Mouse (Mus musculus) mouse embryonic stem cell (cell line): Measurements from ENCODE around the gene Rasgef1a.

Source experiments
- in situ Hi-C, 2 experiments: fragments of 300-500 bp; cut with MboI; formaldehyde crosslinking; loops; 1 replicate in 1 of 2; 3 replicates in 1 of 2; pipeline ENCODE4 v1.14.3; 2019 to 2020; ENCODE audit warnings: low sequenced_read_pairs in 2 of 2, low pct_unique_long_range_greater_than_20kb in 1 of 2, mixed read lengths in 1 of 2; ENCODE audit not compliant: unreplicated experiment in 1 of 2

Gene Rasgef1a

DNA sequence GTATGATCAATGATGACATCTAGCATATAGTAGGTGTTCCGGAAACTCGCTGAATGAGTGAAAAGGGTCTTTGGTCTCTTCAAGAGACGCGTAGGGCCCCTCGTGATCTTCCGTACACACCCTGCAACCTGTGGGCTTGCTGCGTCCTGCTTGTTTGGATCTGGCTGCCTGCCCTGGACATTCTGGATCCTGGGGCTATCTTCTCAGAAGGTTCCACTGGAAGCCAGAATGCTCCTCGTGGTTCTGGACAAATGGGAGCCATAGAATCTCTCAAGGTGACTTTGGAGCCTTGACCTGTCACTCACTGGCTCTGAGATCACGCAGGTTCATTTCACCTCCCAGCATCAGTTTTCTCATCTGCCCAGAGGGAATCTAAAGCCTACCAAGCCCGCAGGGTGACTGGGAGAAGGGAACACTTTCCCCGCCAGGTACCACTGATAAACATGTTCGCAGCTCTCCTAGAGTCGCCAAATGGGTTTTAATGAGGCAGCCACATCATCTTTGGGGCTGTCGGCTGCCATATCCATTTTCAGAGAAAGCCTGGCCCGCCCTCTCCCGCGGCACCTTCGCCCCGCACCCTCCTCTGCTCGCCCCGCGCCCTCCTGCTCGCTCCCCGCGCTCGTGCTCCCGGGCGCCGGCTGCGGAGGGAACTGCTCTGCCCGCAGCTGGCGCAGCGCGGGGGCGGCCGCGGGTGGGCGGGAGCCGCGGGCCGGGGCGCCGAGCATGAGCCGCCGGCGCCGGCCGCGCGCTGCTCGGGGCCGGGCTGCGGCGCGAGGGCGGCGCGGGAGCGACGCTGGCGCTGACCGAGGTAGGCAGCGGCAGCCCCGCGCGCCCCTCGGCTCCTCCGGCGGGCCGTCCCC, at the start of gene Rasgef1a:
Gene Rasgef1a, plus strand, starts transcription at position 683 of the 860 bp plus-strand sequence.
- in situ Hi-C loops = no loop called here

GRCm38 (mm10) chr6:117963201-117963600, 48.0 kb upstream of the Rasgef1a start:
- in situ Hi-C loops = loop anchor here in 1 of 2 experiments (10.0 kb wide), 1 partner anchor 108 kb away; no protein-coding TSS in a partner anchor

DNA sequence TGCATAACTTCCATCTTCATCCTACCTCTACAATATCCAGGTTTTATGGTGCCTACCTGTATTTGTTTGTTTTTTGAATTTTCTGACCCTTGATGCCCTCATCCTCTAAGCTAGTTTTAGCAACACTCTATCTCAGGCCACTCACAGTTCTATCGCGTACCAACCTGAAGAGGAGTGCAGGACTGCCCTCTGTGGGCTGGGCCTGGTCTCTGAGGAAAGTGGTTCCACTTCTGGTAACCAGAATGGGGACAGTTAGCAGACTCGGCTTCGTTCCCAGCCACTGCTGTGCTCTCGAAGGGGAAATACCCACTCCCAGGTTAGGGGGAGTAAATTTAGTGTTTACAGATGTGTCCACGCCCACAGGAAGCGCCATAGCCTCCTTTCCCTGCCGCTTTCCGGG, 44.5 kb upstream of the Rasgef1a start:
- in situ Hi-C loops = loop anchor here in 1 of 2 experiments (10.0 kb wide), 1 partner anchor 112 kb away; no protein-coding TSS in a partner anchor

DNA sequence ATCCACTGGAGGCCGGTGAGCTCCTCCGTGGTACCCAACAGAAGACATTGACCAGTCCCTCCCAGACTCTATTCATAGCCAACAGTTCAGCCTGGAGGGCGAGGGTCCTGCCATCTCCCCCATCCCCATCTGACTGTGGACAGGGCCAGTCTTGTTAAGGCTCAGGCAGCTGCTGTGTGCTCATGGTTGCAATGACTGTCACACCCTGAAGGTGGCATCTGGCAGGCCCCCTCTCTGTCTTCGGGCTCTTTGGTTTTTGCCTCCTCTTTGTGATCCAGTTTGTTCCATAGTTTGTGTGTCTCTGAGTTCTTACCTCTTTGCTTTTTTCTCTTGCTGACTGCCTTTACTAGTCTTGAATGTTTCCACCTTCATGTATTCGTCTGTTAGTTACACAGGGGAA, 24.1 kb upstream of the Rasgef1a start:
- in situ Hi-C loops = no loop called here

DNA sequence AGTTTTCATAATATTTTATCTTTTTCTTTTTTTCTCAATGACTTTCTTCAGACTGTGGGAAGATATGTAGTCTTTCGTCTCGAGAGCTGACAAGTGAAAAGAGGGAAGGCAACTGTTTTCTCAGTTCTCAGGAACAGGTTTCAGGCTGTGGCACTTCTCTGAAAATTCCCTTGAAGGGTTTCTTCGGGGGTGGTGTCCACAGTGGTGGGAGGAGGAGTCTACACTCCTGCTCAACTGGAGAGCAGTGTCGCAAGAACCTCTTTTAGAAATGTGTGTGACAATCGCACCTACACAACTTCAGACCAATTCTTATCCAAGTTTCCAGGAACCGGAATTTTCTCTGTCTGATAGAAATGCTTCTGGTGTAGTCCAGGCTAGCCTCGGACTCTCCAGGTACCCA, 22.0 kb upstream of the Rasgef1a start:
- in situ Hi-C loops = no loop called here

- in situ Hi-C loops = no loop called here
Measured at GRCm38 (mm10) chr6:117990649-117991048, 20.6 kb upstream of the Rasgef1a start.

GRCm38 (mm10) chr6:117991297-117991696, 19.9 kb upstream of the Rasgef1a start:
- in situ Hi-C loops = no loop called here

DNA sequence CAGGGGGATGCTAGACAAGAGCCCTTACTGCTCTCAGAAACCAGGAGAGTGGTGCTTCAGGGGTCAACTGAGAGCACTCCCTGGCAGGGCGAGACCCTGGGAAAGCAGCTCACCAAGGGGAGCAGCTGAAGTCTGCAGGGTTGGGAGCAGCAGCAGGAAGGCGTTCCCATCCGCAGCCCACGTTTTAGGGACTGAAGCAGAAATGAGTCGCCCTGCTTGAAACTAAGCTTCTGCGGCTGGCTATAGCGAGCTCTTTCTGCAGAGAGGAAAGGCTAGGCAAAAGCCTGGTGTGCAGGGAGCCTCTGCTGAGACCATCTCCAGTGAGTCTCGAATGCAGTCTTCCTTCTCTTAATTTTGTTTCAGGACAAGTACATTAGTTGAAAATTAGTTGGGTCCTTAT, 19.3 kb upstream of the Rasgef1a start:
- in situ Hi-C loops = no loop called here

DNA sequence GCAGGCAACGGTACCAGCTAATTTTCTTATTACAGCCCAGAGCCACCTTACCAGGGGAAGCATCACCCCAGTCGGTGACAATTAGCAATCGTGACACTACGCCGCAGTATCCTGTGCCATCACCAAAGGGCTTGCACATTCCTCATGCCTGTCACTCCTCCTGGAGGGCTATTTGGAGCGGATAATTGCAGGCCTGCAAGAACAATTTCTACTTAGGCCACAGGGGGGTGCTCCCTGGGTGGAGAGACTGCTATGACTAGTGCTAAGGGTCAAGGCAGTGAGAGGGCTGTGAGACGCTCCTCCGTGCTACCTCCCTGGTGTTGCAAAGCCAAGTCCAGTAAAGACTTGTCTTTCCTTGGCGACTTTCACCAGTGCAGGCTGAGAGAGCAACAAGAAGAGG, 16.1 kb upstream of the Rasgef1a start:
- in situ Hi-C loops = no loop called here

DNA sequence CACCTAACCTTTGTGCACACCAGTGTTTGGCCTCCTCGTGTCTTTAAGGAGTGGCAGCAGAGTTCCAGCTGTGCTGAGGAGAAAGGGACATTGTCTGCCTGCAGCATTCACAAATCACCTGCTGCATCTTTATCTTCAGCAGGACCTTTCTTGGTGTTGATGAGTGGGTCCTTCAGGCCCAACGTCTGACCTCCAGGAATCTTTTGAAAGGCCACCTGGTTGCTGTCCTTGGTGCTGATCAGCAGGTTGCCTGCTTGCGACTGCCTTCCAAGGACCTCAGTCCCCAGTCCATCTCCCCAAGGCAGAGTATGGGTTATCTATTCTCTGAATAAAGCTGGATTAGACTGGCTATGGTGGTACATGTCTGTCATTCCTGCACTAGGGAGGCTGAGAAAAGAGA, 10.0 kb upstream of the Rasgef1a start:
- in situ Hi-C loops = no loop called here

DNA sequence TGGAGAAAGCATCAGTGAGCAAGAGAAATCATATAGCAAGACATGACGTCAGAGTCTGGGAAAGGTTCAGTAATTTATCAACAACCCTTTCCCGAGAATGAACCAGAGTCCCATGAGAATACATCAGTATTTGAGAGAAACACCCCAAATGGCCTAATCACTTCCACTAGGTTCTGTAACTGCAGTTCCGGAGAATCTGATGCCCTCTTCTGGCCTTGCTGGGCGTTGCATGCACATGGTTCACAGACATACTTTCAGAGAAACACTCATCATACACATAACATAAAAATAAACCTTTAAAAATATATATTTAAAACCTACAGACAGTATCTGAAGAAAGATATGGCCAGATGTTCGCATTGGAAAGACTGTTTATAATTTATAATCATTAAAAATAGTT, 3.9 kb upstream of the Rasgef1a start:
- in situ Hi-C loops = no loop called here

GRCm38 (mm10) chr6:118007843-118008539, 3.2 kb upstream of the Rasgef1a start:
- in situ Hi-C loops = no loop called here

GRCm38 (mm10) chr6:118010256-118010655, 982 bp upstream of the Rasgef1a start:
- in situ Hi-C loops = no loop called here

GRCm38 (mm10) chr6:118011616-118012316, 528 bp downstream of the Rasgef1a start:
- in situ Hi-C loops = no loop called here

GRCm38 (mm10) chr6:118012317-118012700, 1.1 kb downstream of the Rasgef1a start:
- in situ Hi-C loops = no loop called here

DNA sequence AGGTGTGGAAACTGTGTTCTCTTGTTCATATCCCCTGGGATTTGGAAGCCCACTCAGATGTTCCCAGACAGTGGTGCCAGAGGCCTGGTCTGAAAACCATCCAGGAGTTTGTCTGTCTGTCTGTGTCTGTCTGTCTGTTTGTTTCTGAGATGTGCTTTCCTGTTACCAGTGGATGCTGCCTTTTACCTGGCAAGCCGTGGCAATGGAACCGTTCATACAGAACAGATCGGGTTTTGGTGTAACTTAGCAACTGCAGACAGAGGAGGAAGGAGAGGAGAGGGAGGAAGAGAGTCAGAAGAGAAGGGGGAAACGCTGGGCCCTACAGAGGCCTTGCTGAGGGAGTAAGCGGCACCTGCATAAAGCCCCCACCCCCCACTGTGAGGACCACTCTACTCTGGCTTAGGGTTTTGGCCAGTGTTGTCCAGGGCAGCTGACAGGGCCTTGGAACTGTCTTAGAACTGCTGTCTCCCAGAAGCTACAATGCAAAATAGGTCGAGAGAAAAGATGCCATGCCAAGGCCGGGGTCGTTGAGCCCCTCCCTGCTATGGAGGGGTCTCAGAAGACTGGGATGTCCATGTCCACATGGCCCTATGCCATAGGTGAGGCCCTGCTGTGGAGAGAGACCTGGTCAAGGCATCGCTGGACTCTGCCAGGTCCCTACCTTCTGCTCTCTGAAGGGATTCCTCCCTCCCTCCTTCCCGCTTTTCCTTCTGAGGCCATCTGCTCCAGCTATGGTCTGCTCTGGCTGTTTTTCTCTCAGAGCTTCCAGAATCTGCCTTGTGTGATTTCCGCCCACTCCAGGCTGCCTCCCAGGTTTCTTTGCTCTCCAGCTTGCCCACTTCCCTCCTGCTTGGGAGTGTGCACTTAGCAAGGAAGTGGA, 2.0 kb downstream of the Rasgef1a start:
- in situ Hi-C loops = no loop called here

- in situ Hi-C loops = no loop called here
Measured at GRCm38 (mm10) chr6:118014881-118015280, 3.6 kb downstream of the Rasgef1a start.

- in situ Hi-C loops = no loop called here
Measured at GRCm38 (mm10) chr6:118015971-118016370, 4.7 kb downstream of the Rasgef1a start.
